Mouse (Mus musculus) adrenal gland, postnatal 14 days (tissue): ENCODE measurements around the gene Prm1. TPM values are rescaled to one million over a fixed set of nuclear protein-coding genes. Genes with fewer than 3 reads are reported as not detected.
A peak's percentile ranks its signal among the peaks of the same experiment; 100 is the strongest.

ENCODE experiments used
- DNase-seq: peaks from one replicate; pipeline ENCODE4 v3.0.0; 2021; ENCODE audit warnings: mixed read lengths
- total RNA-seq: library from RNA; stranded (reverse); gene quantifications from 2 replicates; pipeline ENCODE4 v1.2.3, GENCODE M21; 2021

Gene Prm1
- total RNA-seq, 1 experiment from 2014 or later = not detected

- DNase-seq = no peak
Measured at GRCm38 (mm10) chr16:10782377-10783151, 23.1 kb downstream of the Prm1 start.

GRCm38 (mm10) chr16:10781862-10782371 lies 23.7 kb downstream of the Prm1 start:
- no peak for DNase-seq

- DNase-seq = no peak
Measured at GRCm38 (mm10) chr16:10780631-10781120, 25.0 kb downstream of the Prm1 start.

GRCm38 (mm10) chr16:10777579-10778160 lies 28.0 kb downstream of the Prm1 start:
- peak; percentile 52 for DNase-seq

- peak; percentile 64 for DNase-seq
Measured at GRCm38 (mm10) chr16:10776322-10776721, 29.3 kb downstream of the Prm1 start.

GRCm38 (mm10) chr16:10774726-10775125 lies 30.9 kb downstream of the Prm1 start:
- DNase-seq = peak; percentile 49

- DNase-seq = no peak
Measured at GRCm38 (mm10) chr16:10773543-10773942, 32.1 kb downstream of the Prm1 start.

GRCm38 (mm10) chr16:10771769-10772510 lies 33.7 kb downstream of the Prm1 start:
- peak; percentile 57 for DNase-seq

- no peak for DNase-seq
Measured at GRCm38 (mm10) chr16:10770531-10771325, 34.9 kb downstream of the Prm1 start.

GRCm38 (mm10) chr16:10769661-10770060 lies 36.0 kb downstream of the Prm1 start:
- DNase-seq = peak; percentile 79

GRCm38 (mm10) chr16:10768821-10769220 lies 36.8 kb downstream of the Prm1 start:
- peak; percentile 82 for DNase-seq

GRCm38 (mm10) chr16:10767158-10767557 lies 38.5 kb downstream of the Prm1 start:
- peak; percentile 86 for DNase-seq

- DNase-seq = no peak
Measured at GRCm38 (mm10) chr16:10764323-10764722, 41.3 kb downstream of the Prm1 start.

GRCm38 (mm10) chr16:10763540-10764264 lies 41.9 kb downstream of the Prm1 start:
- DNase-seq = no peak

GRCm38 (mm10) chr16:10762569-10763180 lies 43.0 kb downstream of the Prm1 start:
- no peak for DNase-seq

GRCm38 (mm10) chr16:10761182-10761581 lies 44.5 kb downstream of the Prm1 start:
- DNase-seq = peak; percentile 51

- DNase-seq = no peak
Measured at GRCm38 (mm10) chr16:10756168-10756567, 49.5 kb downstream of the Prm1 start.

- peak; percentile 85 for DNase-seq
Measured at GRCm38 (mm10) chr16:10754521-10755296, 50.9 kb downstream of the Prm1 start.

- DNase-seq = peak; percentile 29
Measured at GRCm38 (mm10) chr16:10749824-10750223, 55.8 kb downstream of the Prm1 start.

- DNase-seq = no peak
Measured at GRCm38 (mm10) chr16:10749226-10749625, 56.4 kb downstream of the Prm1 start.
